In the genomic region with DNA sequence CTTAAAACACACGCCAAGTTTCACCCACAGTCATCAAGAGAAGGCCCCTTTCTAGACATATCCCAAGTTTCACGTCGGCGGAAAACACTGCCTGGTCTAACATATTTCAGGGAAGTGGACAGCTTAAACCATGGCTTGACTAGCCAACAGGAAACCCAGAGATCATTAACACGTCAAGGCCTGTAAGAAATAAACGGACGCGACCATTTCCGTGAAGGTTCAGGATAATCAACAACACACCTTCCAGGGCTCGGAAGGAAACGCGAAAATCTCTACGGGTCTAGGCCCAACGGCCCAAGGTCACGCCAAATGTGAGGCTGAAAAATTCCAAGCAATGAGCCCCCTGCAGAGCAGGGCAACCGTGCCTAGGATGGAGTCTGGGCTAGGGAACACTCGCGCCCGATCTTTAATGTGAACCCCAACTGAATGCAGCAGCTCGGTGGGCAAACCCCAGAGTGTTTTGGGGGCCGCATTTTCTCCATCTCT, we compare ENCODE assay signal across 8 mouse cellular contexts. TPM values are rescaled to one million over a fixed set of nuclear protein-coding genes. Genes with fewer than 3 reads are reported as not detected.
DNase-seq lines count a peak whose midpoint lies in the region; ATAC-seq and TF ChIP-seq lines count a peak whose summit lies in the region.

No protein-coding gene starts in this region.

- 0 out of 2 replicates have a peak, but pooled peaks have one; percentile 13 for ATAC-seq in embryonic facial prominence, embryonic 12.5 days (ENCODE audit: insufficient number of reproducible peaks, insufficient read depth, low FRiP score, low TSS enrichment)
- no peak for ATAC-seq in heart, embryonic 11.5 days (replicated peaks; ENCODE audit: insufficient number of reproducible peaks, low FRiP score, low TSS enrichment)
- ATAC-seq in kidney, embryonic 16.5 days (ENCODE audit: low FRiP score, low TSS enrichment) = peak; percentile 14; the same call in 1 of the 2 replicates
- no peak for ATAC-seq in lung, embryonic 14.5 days (ENCODE audit: insufficient read depth)

- in situ Hi-C loops in ES-E14 (cut with MboI; ENCODE audit: low sequenced_read_pairs in 2 of 2, unreplicated experiment in 2 of 2) = no loop called here

- H3K4me1 ChIP-seq in ES-E14 (ENCODE audit: control insufficient read depth in 2 of 2, insufficient read depth in 2 of 2, low read length in 2 of 2, poor library complexity in 1 of 2) = peaks cover 0 to 3% of the 10 kb centered on the region in 2 experiments; a peak in 1 of 4 replicates
- peaks cover 20% of the 10 kb centered on the region for H3K4me1 ChIP-seq in embryonic facial prominence, embryonic 12.5 days
- peaks cover 3% of the 10 kb centered on the region; the same call in 1 of the 2 replicates for H3K4me1 ChIP-seq in heart, embryonic 11.5 days (ENCODE audit: control insufficient read depth, insufficient read depth, low read length)
- H3K4me1 ChIP-seq in kidney, embryonic 16.5 days (ENCODE audit: insufficient read depth, low read length) = peaks cover 13% of the 10 kb centered on the region
- H3K4me1 ChIP-seq in lung, embryonic 14.5 days (ENCODE audit: insufficient read depth) = peaks cover 6% of the 10 kb centered on the region; the same call in 1 of the 2 replicates

- peak overlapping the region; percentile 68 for H3K4me2 ChIP-seq in embryonic facial prominence, embryonic 12.5 days (replicated peaks)
- H3K4me2 ChIP-seq in heart, embryonic 11.5 days = peak overlapping the region; percentile 71
- peak overlapping the region; percentile 87 for H3K4me2 ChIP-seq in kidney, embryonic 16.5 days (replicated peaks; ENCODE audit: low read depth, low read length)
- H3K4me2 ChIP-seq in lung, embryonic 14.5 days = peak overlapping the region; percentile 65

- H3K9me3 ChIP-seq in ES-E14 (ENCODE audit: control insufficient read depth, insufficient read depth, low read depth, low read length) = no peaks in the 10 kb centered on the region
- no peaks in the 10 kb centered on the region for H3K9me3 ChIP-seq in embryonic facial prominence, embryonic 12.5 days
- H3K9me3 ChIP-seq in heart, embryonic 11.5 days (replicated peaks; ENCODE audit: control insufficient read depth, low read length) = no peaks in the 10 kb centered on the region
- H3K9me3 ChIP-seq in kidney, embryonic 16.5 days (ENCODE audit: low read length) = no peaks in the 10 kb centered on the region
- no peaks in the 10 kb centered on the region for H3K9me3 ChIP-seq in lung, embryonic 14.5 days (ENCODE audit: low read depth, low read length)

- no peaks in the 10 kb centered on the region for H3K27me3 ChIP-seq in embryonic facial prominence, embryonic 12.5 days
- no peaks in the 10 kb centered on the region for H3K27me3 ChIP-seq in heart, embryonic 11.5 days (ENCODE audit: control insufficient read depth, insufficient read depth, low read length)
- H3K27me3 ChIP-seq in kidney, embryonic 16.5 days (ENCODE audit: insufficient read depth, low read length) = no peaks in the 10 kb centered on the region
- no peaks in the 10 kb centered on the region for H3K27me3 ChIP-seq in lung, embryonic 14.5 days (ENCODE audit: insufficient read depth, low read length)

- TF ChIP-seq CTCF in lung, embryonic 14.5 days (IDR thresholded peaks at IDR 0.05; ENCODE audit: low read depth) = no peak

- no peaks in the 10 kb centered on the region for H3K36me3 ChIP-seq in ES-E14 (ENCODE audit: control insufficient read depth, insufficient read depth, low read length, poor library complexity, severe bottlenecking)
- H3K36me3 ChIP-seq in embryonic facial prominence, embryonic 12.5 days = peaks cover 4% of the 10 kb centered on the region; the same call in 1 of the 2 replicates
- no peaks in the 10 kb centered on the region for H3K36me3 ChIP-seq in heart, embryonic 11.5 days (ENCODE audit: control insufficient read depth, insufficient read depth, low read length)
- H3K36me3 ChIP-seq in kidney, embryonic 16.5 days (ENCODE audit: insufficient read depth, low read length) = no peaks in the 10 kb centered on the region
- H3K36me3 ChIP-seq in lung, embryonic 14.5 days (ENCODE audit: insufficient read depth) = no peaks in the 10 kb centered on the region

- H3K9ac ChIP-seq in ES-E14 (ENCODE audit: insufficient read depth, low read depth, low read length, poor library complexity, severe bottlenecking) = peak overlapping the region; percentile 96
- H3K9ac ChIP-seq in embryonic facial prominence, embryonic 12.5 days = peak overlapping the region; percentile 93
- H3K9ac ChIP-seq in heart, embryonic 11.5 days (ENCODE audit: low read depth, low read length) = peak overlapping the region; percentile 99
- H3K9ac ChIP-seq in kidney, embryonic 16.5 days (replicated peaks; ENCODE audit: low read length) = peak overlapping the region; percentile 97
- H3K9ac ChIP-seq in lung, embryonic 14.5 days = peak overlapping the region; percentile 98

- H3K27ac ChIP-seq in ES-E14 (ENCODE audit: insufficient read depth, low read depth, low read length, poor library complexity, severe bottlenecking) = peak overlapping the region; percentile 97
- peak overlapping the region; percentile 100 for H3K27ac ChIP-seq in embryonic facial prominence, embryonic 12.5 days
- peak overlapping the region; percentile 100 for H3K27ac ChIP-seq in heart, embryonic 11.5 days (ENCODE audit: low read depth, low read length)
- peak overlapping the region; percentile 100 for H3K27ac ChIP-seq in kidney, embryonic 16.5 days (ENCODE audit: low read length)
- peak overlapping the region; percentile 100 for H3K27ac ChIP-seq in lung, embryonic 14.5 days (ENCODE audit: low read depth)

- peak overlapping the region; percentile 70 to 87 for H3K4me3 ChIP-seq in ES-E14 (ENCODE audit: insufficient read depth in 1 of 2, low read depth in 1 of 2, low read length in 2 of 2, poor library complexity in 1 of 2, severe bottlenecking in 1 of 2)
- peak overlapping the region; percentile 66 for H3K4me3 ChIP-seq in embryonic facial prominence, embryonic 12.5 days
- peak overlapping the region; percentile 78 for H3K4me3 ChIP-seq in heart, embryonic 11.5 days (ENCODE audit: low read depth, low read length)
- H3K4me3 ChIP-seq in kidney, embryonic 16.5 days (ENCODE audit: low read length) = peak overlapping the region; percentile 74
- peak overlapping the region; percentile 89 for H3K4me3 ChIP-seq in lung, embryonic 14.5 days (ENCODE audit: low read depth, low read length)

- DNase-seq in ES-E14 (ENCODE audit: low read depth, low spot score) = peak; percentile 51
- DNase-seq in adrenal gland, postnatal 14 days = peak; percentile 70
- DNase-seq in lung, embryonic 14.5 days = peak; percentile 76
- DNase-seq in retina, postnatal 1 day = peak; percentile 62
- no peak for DNase-seq in frontal cortex, postnatal 36 days (ENCODE audit: low spot score in 2 of 2)

- under 1% methylated on average over 21 of the region's 21 CpGs for WGBS in embryonic facial prominence, embryonic 12.5 days
- WGBS in heart, embryonic 11.5 days (ENCODE audit: insufficient replicate concordance) = under 1% methylated on average over 21 of the region's 21 CpGs
- under 1% methylated on average over 21 of the region's 21 CpGs for WGBS in kidney, embryonic 16.5 days
- under 1% methylated on average over 21 of the region's 21 CpGs for WGBS in lung, embryonic 14.5 days

TF ChIP-seq in ES-E14, 5 proteins besides CTCF, POLR2A, EP300 and RAD21:
- TF ChIP-seq MAFK (IDR thresholded peaks at IDR 0.05; ENCODE audit: insufficient read depth, low read depth, low read length) (no peak), HCFC1 (IDR thresholded peaks at IDR 0.05; ENCODE audit: borderline replicate concordance, insufficient read depth, low read length) (no peak), ZC3H11A (IDR thresholded peaks at IDR 0.05; ENCODE audit: borderline replicate concordance, low read depth, low read length) (no peak), CHD2 (IDR thresholded peaks at IDR 0.05; ENCODE audit: low read depth, low read length) (no peak), ZNF384 (IDR thresholded peaks at IDR 0.05; ENCODE audit: low read depth, low read length) (no peak)

RNA-seq across cellular contexts. Expression of a gene that starts 0.6 kb away (rescaled TPM):
- total RNA-seq in ES-E14 (2012; rRNA removed) = 14.9 and 16.2 TPM in 2 replicates
- total RNA-seq in adrenal gland, postnatal 14 days (2021) = 47.4 and 51.5 TPM in 2 replicates
- 27.3 and 28.3 TPM in 2 replicates for polyA plus RNA-seq in embryonic facial prominence, embryonic 12.5 days (2016; fragmentation: Nextera tagmentation; extraction: Ambion mirVana)
- 20.5 and 25.0 TPM in 2 replicates for polyA plus RNA-seq in heart, embryonic 11.5 days (2014; fragmentation: Nextera tagmentation; extraction: Ambion mirVana)
- 19.9 and 22.7 TPM in 2 replicates for polyA plus RNA-seq in kidney, embryonic 16.5 days (2015; fragmentation: Nextera tagmentation; extraction: Ambion mirVana)
- 23.8 and 24.1 TPM in 2 replicates for polyA plus RNA-seq in lung, embryonic 14.5 days (2014; fragmentation: Nextera tagmentation; extraction: Ambion mirVana)

RNA-seq across cellular contexts. Expression of a gene that starts 37.6 kb away (rescaled TPM):
- total RNA-seq in ES-E14 (2012; rRNA removed) = 48.6 and 50.5 TPM in 2 replicates
- total RNA-seq in adrenal gland, postnatal 14 days (2021) = 23.0 and 27.2 TPM in 2 replicates
- polyA plus RNA-seq in embryonic facial prominence, embryonic 12.5 days (2016; fragmentation: Nextera tagmentation; extraction: Ambion mirVana) = 66.7 and 68.2 TPM in 2 replicates
- polyA plus RNA-seq in heart, embryonic 11.5 days (2014; fragmentation: Nextera tagmentation; extraction: Ambion mirVana) = 40.5 and 40.6 TPM in 2 replicates
- 56.3 and 57.0 TPM in 2 replicates for polyA plus RNA-seq in kidney, embryonic 16.5 days (2015; fragmentation: Nextera tagmentation; extraction: Ambion mirVana)
- 53.7 and 63.7 TPM in 2 replicates for polyA plus RNA-seq in lung, embryonic 14.5 days (2014; fragmentation: Nextera tagmentation; extraction: Ambion mirVana)

RNA-seq across cellular contexts. Expression of a gene that starts 53.2 kb away (rescaled TPM):
- total RNA-seq in ES-E14 (2012; rRNA removed) = 198 and 224 TPM in 2 replicates
- 289 and 301 TPM in 2 replicates for total RNA-seq in adrenal gland, postnatal 14 days (2021)
- 332 and 346 TPM in 2 replicates for polyA plus RNA-seq in embryonic facial prominence, embryonic 12.5 days (2016; fragmentation: Nextera tagmentation; extraction: Ambion mirVana)
- polyA plus RNA-seq in heart, embryonic 11.5 days (2014; fragmentation: Nextera tagmentation; extraction: Ambion mirVana) = 386 and 410 TPM in 2 replicates
- polyA plus RNA-seq in kidney, embryonic 16.5 days (2015; fragmentation: Nextera tagmentation; extraction: Ambion mirVana) = 355 and 371 TPM in 2 replicates
- polyA plus RNA-seq in lung, embryonic 14.5 days (2014; fragmentation: Nextera tagmentation; extraction: Ambion mirVana) = 312 and 328 TPM in 2 replicates

RNA-seq across cellular contexts. Expression of a gene that starts 58.1 kb away (rescaled TPM):
- total RNA-seq in ES-E14 (2012; rRNA removed) = 85.9 and 132 TPM in 2 replicates
- total RNA-seq in adrenal gland, postnatal 14 days (2021) = 49.6 and 52.3 TPM in 2 replicates
- 49.6 and 52.2 TPM in 2 replicates for polyA plus RNA-seq in embryonic facial prominence, embryonic 12.5 days (2016; fragmentation: Nextera tagmentation; extraction: Ambion mirVana)
- 42.2 and 46.1 TPM in 2 replicates for polyA plus RNA-seq in heart, embryonic 11.5 days (2014; fragmentation: Nextera tagmentation; extraction: Ambion mirVana)
- 53.2 and 55.9 TPM in 2 replicates for polyA plus RNA-seq in kidney, embryonic 16.5 days (2015; fragmentation: Nextera tagmentation; extraction: Ambion mirVana)
- 47.5 and 52.3 TPM in 2 replicates for polyA plus RNA-seq in lung, embryonic 14.5 days (2014; fragmentation: Nextera tagmentation; extraction: Ambion mirVana)

Comparison
In these comparisons a context has a peak if more than half of its experiments do, and no peak if none do; other contexts are left out.
1. DNase-seq: peak in ES-E14 (single experiment), adrenal gland, postnatal 14 days (single experiment), lung, embryonic 14.5 days (single experiment) and retina, postnatal 1 day (single experiment); none in frontal cortex, postnatal 36 days (0 of 2).
2. ATAC-seq: peak in embryonic facial prominence, embryonic 12.5 days (single experiment) and kidney, embryonic 16.5 days (single experiment); none in heart, embryonic 11.5 days (single experiment) and lung, embryonic 14.5 days (single experiment).
3. Peak in every context shown above with its lines, with median percentiles within 50 percentile points of each other: H3K27ac ChIP-seq, H3K4me3 ChIP-seq, H3K9ac ChIP-seq and H3K4me2 ChIP-seq.